Comparison of ENCODE assay signal across 8 mouse cellular contexts in the genomic region with DNA sequence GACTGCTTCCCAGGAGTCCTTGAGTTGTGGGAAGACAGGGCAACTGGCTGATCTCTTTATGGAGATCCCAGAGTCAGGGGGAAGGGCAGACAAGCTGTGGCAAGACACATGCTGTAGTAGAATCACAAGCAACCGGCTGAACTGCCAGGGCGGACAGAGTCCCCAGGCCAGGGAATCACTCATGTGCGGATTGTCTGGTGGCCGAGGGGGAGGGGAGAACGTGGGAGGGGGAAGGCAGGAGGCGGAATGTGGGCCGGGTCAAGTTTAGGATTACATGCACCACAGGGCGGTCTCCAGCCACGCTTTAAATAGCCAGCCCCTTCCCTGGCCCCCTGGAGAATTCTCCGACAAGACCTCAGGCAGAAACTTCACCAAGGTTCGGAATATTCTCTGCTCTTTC. TPM values are rescaled to one million over a fixed set of nuclear protein-coding genes. Genes with fewer than 3 reads are reported as not detected.
DNase-seq lines count a peak whose midpoint lies in the region; ATAC-seq lines count a peak whose summit lies in the region.

Gene Slc6a13, plus strand, starts transcription at position 274 of the 400 bp plus-strand sequence.

- H3K4me2 ChIP-seq in embryonic facial prominence, embryonic 12.5 days (replicated peaks) = peak within 1 kb of the TSS; percentile 29
- H3K4me2 ChIP-seq in hindbrain, embryonic 12.5 days (replicated peaks) = peak within 1 kb of the TSS; percentile 29; the same call in 1 of the 2 replicates
- peak within 1 kb of the TSS; percentile 22 for H3K4me2 ChIP-seq in limb, embryonic 11.5 days (ENCODE audit: low read depth, severe bottlenecking)
- H3K4me2 ChIP-seq in neural tube, embryonic 13.5 days = peak within 1 kb of the TSS; percentile 20; the same call in 1 of the 2 replicates

- H3K36me3 ChIP-seq in embryonic facial prominence, embryonic 12.5 days = no peaks in the 10 kb centered on the region
- no peaks in the 10 kb centered on the region for H3K36me3 ChIP-seq in hindbrain, embryonic 12.5 days
- no peaks in the 10 kb centered on the region for H3K36me3 ChIP-seq in limb, embryonic 11.5 days (ENCODE audit: control insufficient read depth, insufficient read depth, low read length)
- no peaks in the 10 kb centered on the region for H3K36me3 ChIP-seq in neural tube, embryonic 13.5 days

- ATAC-seq in embryonic facial prominence, embryonic 12.5 days (ENCODE audit: insufficient number of reproducible peaks, insufficient read depth, low FRiP score, low TSS enrichment) = peak; percentile 70; the same call in 1 of the 2 replicates
- no peak for ATAC-seq in hindbrain, embryonic 12.5 days (ENCODE audit: low FRiP score)
- ATAC-seq in limb, embryonic 11.5 days (ENCODE audit: insufficient number of reproducible peaks, low FRiP score, low TSS enrichment, low read depth) = peak; percentile 55; the same call in 1 of the 2 replicates
- no peak for ATAC-seq in neural tube, embryonic 13.5 days (ENCODE audit: low read depth)
- no peak for ATAC-seq in monocyte, adult 5-6 weeks (replicated peaks; ENCODE audit: insufficient number of reproducible peaks, low FRiP score, low TSS enrichment, poor library complexity, severe bottlenecking)

- WGBS in embryonic facial prominence, embryonic 12.5 days = 1% methylated on average over 11 of the region's 11 CpGs
- WGBS in hindbrain, embryonic 12.5 days = 3% methylated on average over 10 of the region's 11 CpGs
- WGBS in limb, embryonic 11.5 days = 3% methylated on average over 11 of the region's 11 CpGs
- 4% methylated on average over 11 of the region's 11 CpGs for WGBS in neural tube, embryonic 13.5 days

- peaks cover 11% of the 10 kb centered on the region; the same call in 1 of the 2 replicates for H3K4me1 ChIP-seq in embryonic facial prominence, embryonic 12.5 days
- H3K4me1 ChIP-seq in hindbrain, embryonic 12.5 days = peaks cover 10% of the 10 kb centered on the region
- peaks cover 2% of the 10 kb centered on the region; the same call in 1 of the 2 replicates for H3K4me1 ChIP-seq in limb, embryonic 11.5 days (ENCODE audit: control insufficient read depth, insufficient read depth, low read length)
- peaks cover 11% of the 10 kb centered on the region for H3K4me1 ChIP-seq in neural tube, embryonic 13.5 days (replicated peaks)

- H3K4me3 ChIP-seq in embryonic facial prominence, embryonic 12.5 days = no peak within 1 kb of the TSS
- H3K4me3 ChIP-seq in hindbrain, embryonic 12.5 days = no peak within 1 kb of the TSS
- H3K4me3 ChIP-seq in limb, embryonic 11.5 days (ENCODE audit: low read depth, low read length) = no peak within 1 kb of the TSS
- H3K4me3 ChIP-seq in neural tube, embryonic 13.5 days = peak within 1 kb of the TSS; percentile 20

- no peak within 1 kb of the TSS for H3K9ac ChIP-seq in embryonic facial prominence, embryonic 12.5 days
- no peak within 1 kb of the TSS for H3K9ac ChIP-seq in hindbrain, embryonic 12.5 days
- no peak within 1 kb of the TSS for H3K9ac ChIP-seq in limb, embryonic 11.5 days (ENCODE audit: low read length)
- no peak within 1 kb of the TSS for H3K9ac ChIP-seq in neural tube, embryonic 13.5 days

- no peaks in the 10 kb centered on the region for H3K9me3 ChIP-seq in embryonic facial prominence, embryonic 12.5 days
- H3K9me3 ChIP-seq in hindbrain, embryonic 12.5 days (replicated peaks) = no peaks in the 10 kb centered on the region
- H3K9me3 ChIP-seq in limb, embryonic 11.5 days (ENCODE audit: control insufficient read depth, low read length) = no peaks in the 10 kb centered on the region
- H3K9me3 ChIP-seq in neural tube, embryonic 13.5 days = no peaks in the 10 kb centered on the region

- H3K27ac ChIP-seq in embryonic facial prominence, embryonic 12.5 days = no peak within 1 kb of the TSS
- H3K27ac ChIP-seq in hindbrain, embryonic 12.5 days = no peak within 1 kb of the TSS
- no peak within 1 kb of the TSS for H3K27ac ChIP-seq in limb, embryonic 11.5 days (replicated peaks; ENCODE audit: low read depth, low read length)
- H3K27ac ChIP-seq in neural tube, embryonic 13.5 days (replicated peaks) = 0 out of 2 replicates have a peak within 1 kb of the TSS, but pooled peaks have one; percentile 38

- no peaks in the 10 kb centered on the region for H3K27me3 ChIP-seq in embryonic facial prominence, embryonic 12.5 days
- H3K27me3 ChIP-seq in hindbrain, embryonic 12.5 days = no peaks in the 10 kb centered on the region
- H3K27me3 ChIP-seq in limb, embryonic 11.5 days (ENCODE audit: control insufficient read depth, insufficient read depth, low read length) = no peaks in the 10 kb centered on the region
- H3K27me3 ChIP-seq in neural tube, embryonic 13.5 days = no peaks in the 10 kb centered on the region; the same call in 1 of the 2 replicates

- DNase-seq in layer of hippocampus, postnatal 14 days (ENCODE audit: low spot score in 2 of 2) = no peak
- DNase-seq in layer of hippocampus, postnatal 36 days = no peak
- DNase-seq in limb, embryonic 11.5 days (ENCODE audit: low spot score) = peak; percentile 64
- DNase-seq in cerebellum, postnatal 36 days = no peak

RNA-seq across cellular contexts. Expression of gene Slc6a13, which starts in this region (rescaled TPM):
- total RNA-seq in layer of hippocampus, postnatal 14 days (2021) = 10 to 100 TPM; 10.2 to 12.8 TPM
- 10 to 100 TPM in 1 of 2 experiments, 1 to 10 TPM in 1; 8.4 to 11.5 TPM for total RNA-seq in layer of hippocampus, postnatal 36 days (2021)
- polyA plus RNA-seq in embryonic facial prominence, embryonic 12.5 days (2016; fragmentation: Nextera tagmentation; extraction: Ambion mirVana) = 2.2 and 2.8 TPM in 2 replicates
- polyA plus RNA-seq in hindbrain, embryonic 12.5 days (2016; fragmentation: Nextera tagmentation; extraction: Ambion mirVana) = 5.2 and 7.6 TPM in 2 replicates
- polyA plus RNA-seq in limb, embryonic 11.5 days (2014; fragmentation: Nextera tagmentation; extraction: Ambion mirVana) = 0.81 and 1.3 TPM in 2 replicates
- 34.5 and 38.2 TPM in 2 replicates for polyA plus RNA-seq in neural tube, embryonic 13.5 days (2015; fragmentation: Nextera tagmentation; extraction: Ambion mirVana)
- total RNA-seq in monocyte, adult 5-6 weeks (2017) = 0.53 to 3.7 TPM (median 0.87 TPM) in 3 replicates

Comparison
In these comparisons a context has a peak if more than half of its experiments do, and no peak if none do; other contexts are left out.
1. ATAC-seq: peak in embryonic facial prominence, embryonic 12.5 days (single experiment) and limb, embryonic 11.5 days (single experiment); none in hindbrain, embryonic 12.5 days (single experiment), neural tube, embryonic 13.5 days (single experiment) and monocyte, adult 5-6 weeks (single experiment).
2. Peak in every context shown above with its lines, with median percentiles within 50 percentile points of each other: H3K4me2 ChIP-seq.